Mouse (Mus musculus): ENCODE data around the gene Kcnk6. TPM values are rescaled to one million over a fixed set of nuclear protein-coding genes. Genes with fewer than 3 reads are reported as not detected.

Kcnk6 gene
- polyA plus RNA-seq, 1 experiment from 2014 or later: 2.9 TPM

- H3K4me2 ChIP-seq: peak within 1 kb of the TSS; percentile 88
- peak within 1 kb of the TSS; percentile 86 for H3K9ac ChIP-seq
- H3K9me3 ChIP-seq (replicated peaks): no peaks in the 10 kb centered on the region
- no peaks in the 10 kb centered on the region for H3K27me3 ChIP-seq (replicated peaks)
- H3K4me3 ChIP-seq: peak within 1 kb of the TSS; percentile 84
- peaks cover 33% of the 10 kb centered on the region for H3K36me3 ChIP-seq
- H3K27ac ChIP-seq: peak within 1 kb of the TSS; percentile 75
- ATAC-seq: peak; percentile 92
- under 1% methylated on average over 62 of the region's 62 CpGs for WGBS (ENCODE audit: insufficient replicate concordance)
- H3K4me1 ChIP-seq: peaks cover 24% of the 10 kb centered on the region
Observed at GRCm38 (mm10) chr7:29180077-29180853, 52.0 kb downstream of the Kcnk6 start, which contains the start of gene Psmd8. Psmd8 (minus strand) TSS chr7:29180701.

- Histone ChIP-seq H3K36me3 (peaks cover 43% of the 10 kb centered on the region), H3K9me3 (replicated peaks) (no peaks in the 10 kb centered on the region), H3K27me3 (replicated peaks) (peaks cover 3% of the 10 kb centered on the region), H3K27ac (peak overlapping the region; percentile 75), H3K9ac (peak overlapping the region; percentile 86), H3K4me3 (peak overlapping the region; percentile 84), H3K4me1 (peaks cover 24% of the 10 kb centered on the region), H3K4me2 (peak overlapping the region; percentile 88)
- WGBS (ENCODE audit: insufficient replicate concordance): 14% methylated on average over 7 of the region's 7 CpGs
- no peak for ATAC-seq
Observed at GRCm38 (mm10) chr7:29179323-29179722, 53.0 kb downstream of the Kcnk6 start.

GRCm38 (mm10) chr7:29178106-29178505 is 54.2 kb downstream of the Kcnk6 start:
- H3K36me3 ChIP-seq: peaks cover 55% of the 10 kb centered on the region
- no peak for ATAC-seq
- H3K9ac ChIP-seq: peak overlapping the region; percentile 86; the same call in 1 of the 2 replicates
- H3K4me1 ChIP-seq: peaks cover 24% of the 10 kb centered on the region
- no peak overlapping the region for H3K4me3 ChIP-seq
- H3K4me2 ChIP-seq: peak overlapping the region; percentile 88
- peaks cover 15% of the 10 kb centered on the region for H3K27me3 ChIP-seq (replicated peaks)
- H3K27ac ChIP-seq: no peak overlapping the region
- H3K9me3 ChIP-seq (replicated peaks): no peaks in the 10 kb centered on the region
- 88% methylated on average over 4 of the region's 4 CpGs for WGBS (ENCODE audit: insufficient replicate concordance)

GRCm38 (mm10) chr7:29172390-29173016 is 59.8 kb downstream of the Kcnk6 start:
- Histone ChIP-seq H3K4me2 (no peak overlapping the region), H3K4me3 (no peak overlapping the region), H3K4me1 (peaks cover 39% of the 10 kb centered on the region), H3K9me3 (replicated peaks) (no peaks in the 10 kb centered on the region), H3K36me3 (peaks cover 46% of the 10 kb centered on the region), H3K9ac (no peak overlapping the region), H3K27me3 (replicated peaks) (peaks cover 71% of the 10 kb centered on the region), H3K27ac (no peak overlapping the region)
- WGBS (ENCODE audit: insufficient replicate concordance): 46% methylated on average over 32 of the region's 32 CpGs
- ATAC-seq: no peak

Other genes starting within 250 kb of the Kcnk6 start
- gene Ryr1, start 107.3 kb downstream of the Kcnk6 start, polyA plus RNA-seq (2016; fragmentation: Nextera tagmentation; extraction: Ambion mirVana): 0.33 and 0.38 TPM in 2 replicates
- 0.38 and 0.79 TPM in 2 replicates for gene Rasgrp4, start 97.7 kb downstream of the Kcnk6 start, polyA plus RNA-seq (2016; fragmentation: Nextera tagmentation; extraction: Ambion mirVana)
- gene Fam98c, start 76.3 kb downstream of the Kcnk6 start, polyA plus RNA-seq (2016; fragmentation: Nextera tagmentation; extraction: Ambion mirVana): 12.4 and 12.5 TPM in 2 replicates
- gene Ggn, start 62.3 kb downstream of the Kcnk6 start, polyA plus RNA-seq (2016; fragmentation: Nextera tagmentation; extraction: Ambion mirVana): 0.07 and 0.26 TPM in 2 replicates
- gene Spred3, start 62.1 kb downstream of the Kcnk6 start, polyA plus RNA-seq (2016; fragmentation: Nextera tagmentation; extraction: Ambion mirVana): 0.72 TPM in 2 replicates
- gene Psmd8, start 51.8 kb downstream of the Kcnk6 start, polyA plus RNA-seq (2016; fragmentation: Nextera tagmentation; extraction: Ambion mirVana): 170 and 180 TPM in 2 replicates
- gene Catsperg1, start 18.5 kb downstream of the Kcnk6 start, polyA plus RNA-seq (2016; fragmentation: Nextera tagmentation; extraction: Ambion mirVana): 0.26 and 0.48 TPM in 2 replicates
- 59.2 and 64.3 TPM in 2 replicates for gene Yif1b, start 5.8 kb upstream of the Kcnk6 start, polyA plus RNA-seq (2016; fragmentation: Nextera tagmentation; extraction: Ambion mirVana)
- gene 2200002D01Rik, start 16.0 kb upstream of the Kcnk6 start, polyA plus RNA-seq (2016; fragmentation: Nextera tagmentation; extraction: Ambion mirVana): 3.0 and 3.9 TPM in 2 replicates
- 25.9 and 28.4 TPM in 2 replicates for gene Spint2, start 49.4 kb upstream of the Kcnk6 start, polyA plus RNA-seq (2016; fragmentation: Nextera tagmentation; extraction: Ambion mirVana)
- gene Ppp1r14a, start 56.8 kb upstream of the Kcnk6 start, polyA plus RNA-seq (2016; fragmentation: Nextera tagmentation; extraction: Ambion mirVana): 4.6 and 5.1 TPM in 2 replicates
- 2.6 and 3.6 TPM in 2 replicates for gene Dpf1, start 71.4 kb upstream of the Kcnk6 start, polyA plus RNA-seq (2016; fragmentation: Nextera tagmentation; extraction: Ambion mirVana)